Mouse (Mus musculus) hindbrain, embryonic 14.5 days (tissue): ENCODE data around the gene Tpgs1. TPM values are rescaled to one million over a fixed set of nuclear protein-coding genes. Genes with fewer than 3 reads are reported as not detected.

ENCODE experiments used
- ATAC-seq: fragments of 200-750 bp; cut with Nextera tagmentation; 2 replicates; pipeline ENCODE4 v1.8.0; 2017; ENCODE audit warnings: moderate number of reproducible peaks, mild to moderate bottlenecking, moderate TSS enrichment, moderate library complexity; ENCODE audit not compliant: low FRiP score
- DNase-seq: peaks from one replicate; pipeline ENCODE4 v3.0.0-alpha.2; 2015; ENCODE audit warnings: low spot score
- H3K27ac ChIP-seq: fragments of 300-500 bp; sonication (generic); 2 replicates; pipeline ENCODE4 v1.5.1; 2014; ENCODE audit warnings: mild to moderate bottlenecking, moderate library complexity
- H3K27me3 ChIP-seq: fragments of 300-500 bp; sonication (generic); 2 replicates; pipeline ENCODE4 v1.6.1; 2014; ENCODE audit warnings: mild to moderate bottlenecking, low read length, mixed read lengths; ENCODE audit not compliant: control insufficient read depth, insufficient read depth
- H3K36me3 ChIP-seq: fragments of 300-500 bp; sonication (generic); replicated peaks from 2 replicates; pipeline ENCODE4 v1.6.1; 2014; ENCODE audit not compliant: control insufficient read depth, insufficient read depth
- H3K4me1 ChIP-seq: fragments of 300-500 bp; sonication (generic); replicated peaks from 2 replicates; pipeline ENCODE4 v1.6.1; 2014; ENCODE audit warnings: antibody characterized with exemption, low read length, mixed read lengths; ENCODE audit not compliant: control insufficient read depth, insufficient read depth
- H3K4me2 ChIP-seq: fragments of 300-500 bp; sonication (generic); replicated peaks from 2 replicates; pipeline ENCODE4 v1.6.1; 2014; ENCODE audit warnings: mild to moderate bottlenecking, moderate library complexity
- H3K4me3 ChIP-seq: fragments of 300-500 bp; sonication (generic); replicated peaks from 2 replicates; pipeline ENCODE4 v1.5.1; 2014; ENCODE audit warnings: mild to moderate bottlenecking, low read length
- H3K9ac ChIP-seq: fragments of 300-500 bp; sonication (generic); 2 replicates; pipeline ENCODE4 v1.6.1; 2014
- H3K9me3 ChIP-seq: fragments of 300-500 bp; sonication (generic); 2 replicates; pipeline ENCODE4 v1.6.1; 2016; ENCODE audit warnings: low read length; ENCODE audit not compliant: control insufficient read depth
- WGBS: fragments of 180-500 bp; shearing (Covaris S2); extraction: QIAGEN DNeasy Blood & Tissue Kit; methylation state at CpG from one replicate; pipeline ENCODE4 v1.1.7; 2014; 5-methylcytosine and 5-hydroxymethylcytosine counted together
- polyA plus RNA-seq: library from polyadenylated mRNA; unstranded; fragments of >200 nt; fragmentation: Nextera tagmentation; extraction: Ambion mirVana; gene quantifications from 2 replicates; pipeline ENCODE4 v1.2.1, GENCODE M21; 2014

The Tpgs1 gene
- polyA plus RNA-seq, 1 experiment from 2014 or later = 108 TPM

DNA sequence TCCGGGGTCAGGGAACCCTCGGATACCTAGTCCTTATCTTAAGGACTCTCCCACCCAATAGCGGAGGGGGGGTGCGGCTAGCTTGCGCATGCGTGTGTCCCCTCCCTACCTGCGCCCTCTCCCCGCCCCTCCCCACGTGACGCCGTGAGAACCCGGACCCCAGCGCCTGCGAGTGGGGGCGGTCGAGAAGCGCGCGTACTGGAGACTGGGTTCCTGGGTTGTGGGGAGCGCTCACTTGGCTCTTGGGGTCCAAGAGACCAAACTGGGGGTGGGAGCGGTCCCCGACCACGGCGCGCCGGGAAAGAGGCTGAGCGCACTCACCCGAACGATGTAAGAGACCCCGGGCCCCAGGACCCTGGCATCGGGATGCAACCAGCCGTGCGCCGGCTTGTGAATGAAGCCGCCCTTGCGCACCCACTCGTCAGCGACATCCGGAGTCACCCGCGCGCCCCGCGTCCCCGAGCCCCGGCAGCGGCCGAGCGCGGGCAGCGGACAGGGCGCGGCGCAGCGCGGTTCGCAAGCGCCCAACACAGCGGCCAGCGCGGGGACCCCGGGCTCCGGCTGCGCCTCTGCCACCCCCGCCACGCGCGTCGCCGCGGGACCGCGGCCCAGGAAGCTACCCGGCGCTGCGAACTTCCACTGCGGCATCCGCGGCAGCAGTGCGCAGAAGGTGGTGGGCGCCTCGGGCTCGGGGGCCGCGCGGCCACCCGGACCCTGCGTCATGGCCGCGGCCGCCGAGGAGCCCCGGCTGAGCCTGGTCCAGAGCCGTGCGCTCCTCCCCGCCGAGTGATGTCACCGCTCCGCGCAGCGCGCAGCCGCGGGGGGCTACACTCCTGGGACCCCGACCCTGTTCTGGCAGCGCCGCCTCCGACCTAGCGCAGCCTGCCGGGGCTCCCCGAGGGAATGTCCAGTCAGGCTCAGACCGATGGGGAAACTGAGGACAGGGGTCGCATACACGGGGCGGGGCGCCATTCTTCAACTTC is 31.8 kb upstream of the Tpgs1 start, which contains the start of gene Shc2:
Shc2 (minus strand) TSS at position 791 of the 983 bp plus-strand sequence.
- H3K36me3 ChIP-seq = no peaks in the 10 kb centered on the region
- peak within 1 kb of the TSS; percentile 88 for H3K4me3 ChIP-seq
- peak within 1 kb of the TSS; percentile 95 for H3K27ac ChIP-seq
- H3K4me1 ChIP-seq = peaks cover 10% of the 10 kb centered on the region
- peak within 1 kb of the TSS; percentile 97 for H3K9ac ChIP-seq
- peak within 1 kb of the TSS; percentile 85 for H3K4me2 ChIP-seq
- ATAC-seq = peak; percentile 85
- peak; percentile 84 for DNase-seq
- no peaks in the 10 kb centered on the region for H3K27me3 ChIP-seq
- no peaks in the 10 kb centered on the region for H3K9me3 ChIP-seq
- under 1% methylated on average over 102 of the region's 116 CpGs for WGBS

DNA sequence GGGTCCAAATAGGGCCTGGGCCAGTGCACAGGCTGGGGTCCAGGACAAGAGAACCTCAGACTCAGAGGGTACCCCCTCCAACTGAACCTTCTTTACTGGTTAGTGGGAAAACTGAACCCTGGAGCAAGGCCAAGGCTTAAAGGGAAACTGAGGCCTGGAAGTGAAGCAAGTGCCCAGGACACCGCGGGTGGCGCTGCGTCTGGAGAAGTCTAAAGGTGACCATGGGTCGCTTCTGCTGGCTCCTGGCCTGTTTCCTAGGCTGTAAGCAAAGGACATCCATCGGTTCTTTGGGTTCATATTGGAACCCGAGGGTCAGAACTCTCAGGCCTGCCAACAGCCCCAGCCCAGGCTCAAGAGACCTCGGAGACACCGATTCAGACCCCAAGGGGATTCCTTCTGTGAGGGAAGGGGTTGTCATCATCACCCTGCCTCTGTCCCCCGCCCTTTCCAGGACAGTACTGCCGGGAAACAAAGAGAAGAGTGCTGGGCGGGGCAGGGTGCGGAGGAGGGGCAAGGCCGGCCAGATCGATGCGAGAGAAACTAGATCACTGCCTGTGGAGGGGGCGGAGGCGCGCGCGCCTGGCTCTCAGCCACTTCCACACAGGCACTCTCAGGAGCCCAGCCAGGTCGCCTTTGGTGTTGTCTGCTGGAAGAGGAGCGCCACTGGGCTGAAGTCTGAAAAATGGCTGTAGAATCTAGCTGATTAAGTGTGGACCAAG is 30.5 kb upstream of the Tpgs1 start:
- DNase-seq (no peak), ATAC-seq (peak; percentile 4; the same call in 1 of the 2 replicates)
- H3K9me3 ChIP-seq = no peaks in the 10 kb centered on the region
- H3K4me3 ChIP-seq = peak overlapping the region; percentile 88
- H3K9ac ChIP-seq = peak overlapping the region; percentile 97; the same call in 1 of the 2 replicates
- peak overlapping the region; percentile 85 for H3K4me2 ChIP-seq
- WGBS = 3% methylated on average over 23 of the region's 23 CpGs
- H3K4me1 ChIP-seq = peaks cover 10% of the 10 kb centered on the region
- no peaks in the 10 kb centered on the region for H3K27me3 ChIP-seq
- H3K36me3 ChIP-seq = no peaks in the 10 kb centered on the region
- peak overlapping the region; percentile 95 for H3K27ac ChIP-seq

DNA sequence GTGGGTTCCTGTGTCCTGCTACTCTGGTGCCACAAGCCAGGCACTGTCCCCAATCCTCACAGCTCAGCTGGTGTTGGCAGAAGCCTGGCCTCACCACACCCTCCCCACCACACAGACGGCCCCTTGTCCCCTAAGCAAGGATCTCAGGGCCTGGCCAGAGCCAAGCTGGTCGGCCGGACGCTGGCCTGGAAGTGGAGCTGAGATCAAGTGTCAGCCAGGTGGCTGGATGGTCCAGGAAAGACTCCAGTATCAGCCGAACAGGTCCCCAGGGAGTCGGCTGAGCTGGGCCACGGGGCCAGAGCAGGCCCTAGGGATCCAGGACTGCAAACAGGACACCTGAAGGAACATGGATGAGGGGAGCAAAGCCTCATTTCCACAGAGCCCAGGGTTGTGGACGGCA is 23.5 kb upstream of the Tpgs1 start, which contains the start of gene Odf3l2:
Odf3l2 (minus strand) TSS at position 28 of the 400 bp plus-strand sequence.
- DNase-seq = no peak
- Histone ChIP-seq H3K4me2 (no peak within 1 kb of the TSS), H3K36me3 (no peaks in the 10 kb centered on the region), H3K27ac (no peak within 1 kb of the TSS), H3K9me3 (no peaks in the 10 kb centered on the region), H3K27me3 (no peaks in the 10 kb centered on the region), H3K4me1 (no peaks in the 10 kb centered on the region), H3K9ac (no peak within 1 kb of the TSS), H3K4me3 (no peak within 1 kb of the TSS)
- no peak for ATAC-seq
- WGBS = 82% methylated on average over 8 of the region's 8 CpGs

DNA sequence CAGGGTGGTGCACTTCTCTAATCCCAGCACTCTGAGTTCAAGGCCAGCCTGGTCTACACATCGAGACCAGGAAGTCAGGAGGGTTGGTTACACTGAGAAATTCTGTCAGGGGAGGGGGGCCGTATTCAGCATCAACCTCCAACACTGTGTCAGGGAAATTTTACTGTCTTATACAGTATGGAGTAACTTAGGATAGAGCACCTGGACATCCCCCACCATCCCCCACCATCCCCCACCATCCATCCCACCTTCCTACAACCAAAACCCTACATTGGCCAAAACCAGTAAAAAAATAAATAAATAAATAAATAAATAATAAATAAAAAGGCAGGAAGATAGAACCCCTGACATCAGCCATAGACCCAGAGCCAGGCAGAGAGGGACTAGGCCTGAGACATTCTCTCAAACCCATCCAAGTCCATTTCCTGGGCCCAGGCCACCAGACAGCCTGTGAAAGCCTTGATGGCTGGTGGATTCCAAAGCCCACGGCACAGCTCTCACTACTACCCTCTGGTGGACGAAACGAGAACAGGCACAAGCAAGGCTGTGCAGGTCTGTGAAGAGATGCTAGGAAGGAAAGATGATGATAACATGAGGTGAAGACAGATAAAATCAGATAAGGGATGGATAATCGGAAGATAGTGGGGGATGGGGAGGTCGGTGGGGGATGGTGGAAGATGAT is 20.0 kb upstream of the Tpgs1 start:
- Histone ChIP-seq H3K27ac (no peak overlapping the region), H3K36me3 (no peaks in the 10 kb centered on the region), H3K9ac (no peak overlapping the region), H3K9me3 (no peaks in the 10 kb centered on the region), H3K4me1 (peaks cover 2% of the 10 kb centered on the region), H3K4me3 (no peak overlapping the region), H3K27me3 (no peaks in the 10 kb centered on the region), H3K4me2 (no peak overlapping the region)
- ATAC-seq = peak; percentile 75; the same call in 1 of the 2 replicates
- 33% methylated on average over 7 of the region's 7 CpGs for WGBS
- DNase-seq = peak; percentile 89

- no peak for ATAC-seq
- no peak for DNase-seq
- Histone ChIP-seq H3K36me3 (no peaks in the 10 kb centered on the region), H3K4me2 (no peak overlapping the region), H3K4me1 (peaks cover 5% of the 10 kb centered on the region), H3K9ac (no peak overlapping the region), H3K9me3 (no peaks in the 10 kb centered on the region), H3K27me3 (no peaks in the 10 kb centered on the region), H3K27ac (no peak overlapping the region), H3K4me3 (no peak overlapping the region)
- 82% methylated on average over 7 of the region's 7 CpGs for WGBS
Measured at GRCm38 (mm10) chr10:79652789-79653188, 16.4 kb upstream of the Tpgs1 start.

- H3K4me3 ChIP-seq = no peak overlapping the region
- WGBS = 5% methylated on average over 1 of the region's 1 CpGs
- DNase-seq (peak; percentile 53), ATAC-seq (peak; percentile 86)
- no peak overlapping the region for H3K4me2 ChIP-seq
- H3K9ac ChIP-seq = no peak overlapping the region
- H3K36me3 ChIP-seq = no peaks in the 10 kb centered on the region
- peak overlapping the region; percentile 64 for H3K27ac ChIP-seq
- peaks cover 5% of the 10 kb centered on the region for H3K4me1 ChIP-seq
- no peaks in the 10 kb centered on the region for H3K9me3 ChIP-seq
- H3K27me3 ChIP-seq = no peaks in the 10 kb centered on the region
Measured at GRCm38 (mm10) chr10:79654946-79655395, 14.2 kb upstream of the Tpgs1 start.

DNA sequence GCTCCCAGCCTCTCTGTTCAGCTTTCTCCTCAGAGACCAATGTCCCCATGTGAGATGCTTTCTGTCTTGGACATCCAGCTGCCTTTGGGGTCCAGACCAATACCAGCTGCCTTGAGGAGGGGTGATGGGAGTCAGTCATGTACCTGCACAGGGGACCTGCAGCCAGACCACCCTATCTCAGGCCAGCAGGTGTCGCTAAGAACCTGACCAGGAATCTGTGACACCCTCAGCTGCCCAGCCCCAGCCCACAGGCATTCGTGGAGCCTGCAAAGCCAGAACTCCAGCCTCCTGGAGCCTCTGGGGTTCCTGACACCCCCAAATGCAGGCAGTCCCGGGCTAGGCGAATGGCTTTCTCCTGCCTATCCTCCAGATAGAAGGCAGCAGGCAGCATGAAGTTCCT is 10.3 kb upstream of the Tpgs1 start:
- Histone ChIP-seq H3K9me3 (no peaks in the 10 kb centered on the region), H3K36me3 (no peaks in the 10 kb centered on the region), H3K27me3 (no peaks in the 10 kb centered on the region), H3K27ac (no peak overlapping the region), H3K4me2 (no peak overlapping the region), H3K4me1 (peaks cover 5% of the 10 kb centered on the region), H3K9ac (no peak overlapping the region), H3K4me3 (no peak overlapping the region)
- ATAC-seq (no peak), DNase-seq (no peak)
- 23% methylated on average over 4 of the region's 4 CpGs for WGBS

DNA sequence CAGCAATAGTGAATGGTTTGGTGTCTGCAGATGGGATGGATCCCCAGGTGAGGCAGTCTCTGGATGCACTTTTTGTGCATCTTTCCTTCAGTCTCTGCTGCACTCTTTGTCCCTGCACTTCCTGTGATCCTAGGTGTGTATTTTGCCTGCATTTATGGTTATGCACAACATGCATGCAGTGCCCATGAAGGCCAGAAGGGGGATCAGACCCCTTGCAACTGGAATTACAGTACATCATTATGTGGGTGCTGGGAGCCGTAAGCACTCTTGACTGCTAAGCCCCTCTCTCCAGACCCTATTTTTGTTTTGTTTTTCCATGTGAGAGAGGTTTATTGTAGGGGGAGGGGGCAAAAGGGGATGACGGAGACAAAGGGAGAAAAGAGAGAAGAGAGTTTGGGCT is 8.9 kb upstream of the Tpgs1 start:
- Histone ChIP-seq H3K36me3 (no peaks in the 10 kb centered on the region), H3K4me1 (no peaks in the 10 kb centered on the region), H3K9me3 (no peaks in the 10 kb centered on the region), H3K9ac (no peak overlapping the region), H3K27ac (no peak overlapping the region), H3K27me3 (no peaks in the 10 kb centered on the region), H3K4me2 (no peak overlapping the region), H3K4me3 (no peak overlapping the region)
- 77% methylated on average over 2 of the region's 2 CpGs for WGBS
- DNase-seq (no peak), ATAC-seq (no peak)
